Mouse (Mus musculus) olfactory bulb, adult 2 months (tissue): Measurements from ENCODE around the gene Rpl12. TPM values are rescaled to one million over a fixed set of nuclear protein-coding genes. Genes with fewer than 3 reads are reported as not detected.

Experiments
- H3K27ac ChIP-seq: fragments of 200-500 bp; 2 replicates; pipeline ENCODE4 v1.5.1; 2012; ENCODE audit warnings: low read depth, low read length; ENCODE audit not compliant: insufficient read depth
- H3K4me1 ChIP-seq: fragments of 200-500 bp; 2 replicates; pipeline ENCODE4 v1.6.1; 2012; ENCODE audit warnings: low read length; ENCODE audit not compliant: control insufficient read depth, insufficient read depth
- H3K4me3 ChIP-seq: fragments of 200-500 bp; 2 replicates; pipeline ENCODE4 v1.5.1; 2012; ENCODE audit warnings: mild to moderate bottlenecking, low read depth, low read length, moderate library complexity; ENCODE audit not compliant: insufficient read depth
- CTCF ChIP-seq: fragments of 200-500 bp; IDR thresholded peaks from 2 replicates; pipeline ENCODE4 v1.5.1; 2012; ENCODE audit warnings: low read depth, mild to moderate bottlenecking, low read length, moderate library complexity; ENCODE audit not compliant: insufficient read depth
- POLR2A ChIP-seq: fragments of 200-500 bp; IDR thresholded peaks from 2 replicates; pipeline ENCODE4 v1.6.1; 2012; ENCODE audit warnings: mild to moderate bottlenecking, low read depth, low read length, moderate library complexity; ENCODE audit not compliant: insufficient read depth
- WGBS: fragments of 180-500 bp; shearing (Covaris S2); methylation state at CpG from one replicate; pipeline ENCODE4 v1.1.7; 2018; 5-methylcytosine and 5-hydroxymethylcytosine counted together
- polyA plus RNA-seq: library from polyadenylated mRNA; stranded (reverse); fragments of >200 nt; gene quantifications from 2 replicates; pipeline ENCODE4 v1.2.4, GENCODE M21; 2012; ENCODE audit warnings: low replicate concordance; ENCODE audit not compliant: missing spikeins, insufficient read depth, insufficient read length

The Rpl12 gene
- polyA plus RNA-seq, 1 experiment = not detected

DNA sequence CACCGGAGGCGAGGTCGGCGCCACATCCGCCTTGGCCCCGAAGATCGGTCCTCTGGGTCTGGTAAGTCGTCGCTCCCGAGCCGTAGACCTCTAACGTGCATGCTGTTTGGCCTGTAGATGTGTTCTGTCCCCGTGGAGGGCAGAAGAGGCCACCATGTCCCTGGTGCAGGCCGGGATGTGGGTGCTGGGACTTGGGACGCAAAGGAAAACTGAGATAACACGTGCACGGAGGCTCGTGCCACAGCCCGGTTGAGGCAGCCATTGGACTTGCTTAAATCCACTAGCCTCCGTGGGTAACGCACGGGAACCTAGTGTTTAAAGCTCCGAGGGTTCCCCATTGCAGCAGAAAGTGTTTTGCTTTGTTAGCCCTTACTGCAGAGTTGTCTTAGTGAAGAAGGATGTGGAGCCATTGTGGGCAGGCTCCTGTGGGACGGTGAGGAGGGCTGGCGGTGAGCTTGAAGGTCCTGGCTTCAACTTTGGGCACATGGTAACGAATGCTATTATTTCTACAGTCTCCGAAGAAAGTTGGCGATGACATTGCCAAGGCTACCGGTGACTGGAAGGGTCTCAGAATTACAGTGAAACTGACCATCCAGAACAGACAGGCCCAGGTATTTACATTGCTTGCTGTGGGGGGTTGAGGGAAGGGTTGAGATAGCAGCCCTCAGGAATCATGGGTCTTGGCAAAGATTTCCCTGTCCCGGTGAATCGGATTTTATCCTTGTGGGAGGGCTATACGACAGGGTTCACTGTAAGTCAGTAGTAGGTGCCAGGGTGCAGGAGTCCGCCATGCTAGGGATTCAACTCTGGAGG is 909 bp downstream of the Rpl12 start:
- H3K4me3 ChIP-seq = peak overlapping the region; percentile 69
- H3K4me1 ChIP-seq = peaks cover 23% of the 10 kb centered on the region
- WGBS = 2% methylated on average over 33 of the region's 33 CpGs
- TF ChIP-seq POLR2A = no peak
- no peak for TF ChIP-seq CTCF
- peak overlapping the region; percentile 50 for H3K27ac ChIP-seq

DNA sequence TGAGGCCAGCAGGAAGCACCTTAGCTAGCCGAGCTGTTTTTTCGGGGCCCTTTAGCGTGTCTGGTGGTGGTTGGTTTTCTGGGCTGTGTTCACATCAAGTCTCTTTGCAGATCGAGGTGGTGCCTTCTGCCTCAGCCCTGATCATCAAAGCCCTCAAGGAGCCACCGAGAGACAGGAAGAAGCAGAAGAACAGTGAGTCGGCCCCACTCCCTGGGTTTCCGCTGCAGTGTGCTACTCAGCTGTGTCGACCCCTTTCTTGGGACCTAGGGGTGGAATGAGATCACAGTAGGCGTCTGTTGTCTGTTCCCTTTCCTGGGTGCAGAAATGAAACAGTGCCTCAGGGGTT is 1.5 kb downstream of the Rpl12 start:
- 17% methylated on average over 9 of the region's 9 CpGs for WGBS
- Histone ChIP-seq H3K27ac (no peak overlapping the region), H3K4me3 (peak overlapping the region; percentile 69), H3K4me1 (peaks cover 26% of the 10 kb centered on the region)
- TF ChIP-seq POLR2A (no peak), CTCF (no peak)

DNA sequence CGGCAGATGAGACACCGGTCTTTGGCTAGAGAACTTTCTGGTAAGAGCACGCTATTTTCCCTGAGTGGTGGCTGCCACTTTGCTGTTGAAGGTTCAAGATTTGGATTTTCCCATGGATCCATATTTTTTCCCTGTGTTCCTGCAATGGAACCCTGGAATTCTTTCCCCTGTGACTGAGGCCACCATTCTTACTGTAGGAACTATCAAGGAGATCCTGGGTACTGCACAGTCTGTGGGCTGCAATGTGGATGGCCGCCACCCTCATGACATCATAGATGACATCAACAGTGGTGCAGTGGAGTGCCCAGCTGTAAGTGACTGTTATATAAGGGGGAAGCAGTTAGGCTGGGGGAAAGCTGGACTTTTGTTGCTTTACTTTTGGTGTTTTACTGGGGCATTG is 2.2 kb downstream of the Rpl12 start:
- 68% methylated on average over 4 of the region's 4 CpGs for WGBS
- Histone ChIP-seq H3K4me1 (peaks cover 32% of the 10 kb centered on the region), H3K27ac (no peak overlapping the region), H3K4me3 (no peak overlapping the region)
- TF ChIP-seq POLR2A (no peak), CTCF (no peak)

DNA sequence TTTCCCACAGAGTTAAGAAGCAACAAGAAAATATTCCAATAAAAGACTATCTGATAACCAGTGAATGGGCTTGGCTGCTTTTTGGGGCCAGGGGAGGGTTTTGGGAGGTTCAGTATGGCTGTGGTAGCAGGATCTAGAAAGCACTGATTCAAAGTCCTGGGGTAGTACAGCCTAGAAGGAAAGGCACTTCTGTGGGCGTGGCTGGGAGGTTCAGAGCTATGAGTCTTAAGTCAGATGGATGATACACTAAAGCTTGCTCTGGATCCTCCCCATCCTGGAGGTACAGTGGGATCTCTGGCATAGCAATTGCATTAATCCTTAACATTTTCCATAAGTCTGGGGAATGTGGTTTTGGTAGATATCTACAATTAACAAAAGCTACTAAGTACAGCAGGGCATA is 2.6 kb downstream of the Rpl12 start:
- Histone ChIP-seq H3K4me1 (peaks cover 32% of the 10 kb centered on the region), H3K4me3 (no peak overlapping the region), H3K27ac (no peak overlapping the region)
- TF ChIP-seq POLR2A (no peak), CTCF (no peak)
- WGBS = 85% methylated on average over 1 of the region's 1 CpGs

DNA sequence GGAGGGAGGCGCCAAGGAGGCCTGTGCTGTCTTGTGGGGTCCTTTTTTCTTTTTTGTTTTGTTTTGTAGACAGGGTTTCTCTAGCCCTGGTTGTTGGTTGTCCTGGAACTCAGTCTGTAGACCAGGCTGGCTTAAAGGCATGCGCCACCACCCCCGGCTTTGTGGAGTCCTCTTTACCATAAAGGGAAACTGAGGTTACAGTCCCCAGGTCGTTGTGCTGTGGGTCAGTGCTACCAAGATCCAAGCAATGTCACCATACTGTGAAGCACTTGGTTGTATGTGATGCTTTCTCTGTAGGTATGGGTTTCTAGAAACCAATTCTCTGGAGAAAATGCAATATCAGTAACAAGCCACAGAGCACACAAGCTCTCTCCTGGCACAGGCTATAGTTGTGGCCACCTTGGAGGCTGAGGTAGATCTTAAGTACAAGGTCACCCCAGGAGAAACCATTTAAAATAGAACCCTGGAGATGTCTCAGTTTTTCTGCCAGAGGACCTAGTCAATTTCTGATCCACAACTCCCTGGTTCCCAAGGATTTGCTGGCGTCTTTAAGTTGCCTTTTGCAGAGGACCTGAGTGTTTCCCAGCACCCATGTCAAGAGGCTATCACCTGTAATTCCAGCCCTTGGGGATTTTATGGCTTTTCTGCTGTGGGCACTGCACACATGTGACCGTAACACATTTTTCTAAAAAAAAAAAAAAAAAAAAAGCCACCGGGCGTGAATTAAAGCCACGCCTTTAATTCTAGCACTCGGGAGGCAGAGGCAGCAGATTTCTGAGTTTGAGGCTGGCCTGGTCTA is 3.5 kb downstream of the Rpl12 start:
- no peak for TF ChIP-seq POLR2A
- TF ChIP-seq CTCF = no peak
- Histone ChIP-seq H3K4me1 (peaks cover 32% of the 10 kb centered on the region), H3K27ac (no peak overlapping the region), H3K4me3 (no peak overlapping the region)
- 45% methylated on average over 10 of the region's 10 CpGs for WGBS

DNA sequence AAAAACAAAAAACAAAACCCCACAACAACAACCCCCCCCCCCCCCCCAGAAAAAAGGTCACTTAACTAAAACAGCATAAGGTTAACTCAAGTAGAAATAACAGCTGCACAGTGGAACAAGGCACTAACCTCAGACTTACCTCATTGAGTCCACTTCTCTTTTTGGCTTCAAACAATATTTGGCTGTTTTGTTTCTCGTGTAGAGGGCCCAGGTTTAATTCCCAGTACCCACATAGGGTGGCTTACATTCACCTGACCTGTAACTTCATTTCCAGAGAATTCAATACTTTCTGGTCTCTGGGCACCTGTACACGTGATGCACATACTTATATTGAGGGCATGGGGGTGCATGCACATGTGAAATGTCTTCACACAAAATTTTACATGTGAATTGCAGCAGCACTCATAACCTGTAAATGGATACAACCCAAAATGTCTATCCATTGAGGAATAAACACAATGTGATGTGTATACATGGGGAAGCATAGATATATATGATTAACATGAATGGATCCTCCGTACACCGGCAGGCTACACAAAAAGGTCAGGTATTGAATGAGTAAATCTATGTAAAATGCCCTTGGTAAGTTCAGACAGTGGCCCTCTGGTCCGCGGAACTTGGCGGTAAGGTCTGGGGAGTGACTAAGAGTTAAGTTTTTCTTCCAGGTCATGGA is 4.3 kb downstream of the Rpl12 start:
- Histone ChIP-seq H3K4me1 (peaks cover 30% of the 10 kb centered on the region), H3K27ac (no peak overlapping the region), H3K4me3 (no peak overlapping the region)
- TF ChIP-seq CTCF (no peak), POLR2A (no peak)
- WGBS = 26% methylated on average over 7 of the region's 7 CpGs

DNA sequence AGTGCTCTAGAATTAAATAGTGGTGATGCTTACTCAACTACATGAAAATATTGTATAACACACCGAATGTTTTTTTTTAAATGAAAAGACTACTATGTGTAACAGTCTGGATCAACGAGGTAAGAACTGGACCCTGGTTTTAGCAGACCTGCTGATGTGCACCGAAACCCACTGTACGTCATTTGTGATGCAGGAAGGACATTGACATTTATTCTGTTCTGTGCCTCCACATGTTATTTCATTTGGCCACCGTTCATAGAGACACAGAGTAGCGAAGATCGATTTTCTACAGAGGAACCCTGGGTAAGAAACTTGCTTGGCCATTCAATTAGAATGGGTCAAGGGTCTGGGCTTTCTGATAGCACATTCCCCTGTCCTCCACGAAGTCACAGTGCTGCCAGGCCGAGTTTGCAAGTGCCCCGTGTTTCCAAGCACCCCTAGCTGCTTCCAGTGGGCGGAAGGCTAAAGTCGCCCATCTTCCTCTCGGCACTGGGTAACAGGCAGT is 4.9 kb downstream of the Rpl12 start:
- peak overlapping the region; percentile 75 for H3K4me3 ChIP-seq
- WGBS = 13% methylated on average over 13 of the region's 13 CpGs
- H3K27ac ChIP-seq = peak overlapping the region; percentile 92
- peaks cover 28% of the 10 kb centered on the region for H3K4me1 ChIP-seq
- no peak for TF ChIP-seq POLR2A
- TF ChIP-seq CTCF = no peak

DNA sequence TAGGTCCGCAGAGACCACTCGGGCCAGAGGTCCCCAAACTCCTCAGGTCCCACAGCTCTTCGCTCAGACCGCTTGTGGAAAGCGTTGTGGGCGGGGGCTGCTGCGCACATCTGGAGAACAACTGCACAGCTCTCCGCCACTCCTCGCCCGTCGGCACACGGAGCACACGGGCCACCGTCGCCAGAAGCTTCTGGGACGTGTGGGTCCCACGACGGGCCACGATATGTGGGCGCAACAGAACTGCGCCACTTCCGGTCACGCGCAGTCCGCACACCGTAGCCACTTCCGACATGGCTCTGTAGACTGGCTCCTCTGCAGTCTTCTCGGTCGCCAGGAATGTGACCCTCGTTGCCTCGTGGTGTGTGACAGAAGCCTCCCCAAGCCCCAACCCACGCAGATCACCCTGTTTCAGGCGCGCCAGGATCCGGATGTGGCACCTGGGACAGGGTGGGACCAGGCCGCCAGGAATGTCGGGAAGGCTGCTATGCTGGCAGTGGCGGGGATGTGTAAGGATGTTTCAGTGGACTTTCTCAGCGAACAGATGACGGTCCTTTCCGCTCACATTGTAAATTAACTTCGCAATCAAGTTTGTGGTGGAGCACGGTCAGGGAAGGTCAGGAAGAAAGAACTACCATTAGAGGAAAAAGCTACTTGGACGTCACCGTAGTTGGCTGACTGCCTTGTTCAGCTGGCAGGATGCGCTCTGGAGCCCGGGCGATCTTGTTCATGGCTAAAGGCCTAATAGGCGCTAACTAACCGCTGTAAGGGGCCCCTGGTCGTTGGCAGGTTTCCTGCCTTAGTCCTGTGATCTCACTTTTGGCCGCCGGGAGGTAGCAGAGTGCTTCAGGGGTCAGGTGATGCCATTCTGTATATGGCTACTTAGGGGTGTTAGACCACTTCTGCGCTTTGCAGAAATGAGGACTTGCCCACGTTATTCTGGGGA is 5.6 kb downstream of the Rpl12 start:
- WGBS = under 1% methylated on average over 55 of the region's 55 CpGs
- TF ChIP-seq CTCF (peak; percentile 33; the same call in 1 of the 2 replicates), POLR2A (peak; percentile 81; the same call in 1 of the 2 replicates)
- Histone ChIP-seq H3K4me1 (peaks cover 27% of the 10 kb centered on the region), H3K27ac (peak overlapping the region; percentile 92), H3K4me3 (peak overlapping the region; percentile 75)
